Mouse (Mus musculus) olfactory bulb, adult 2 months (tissue): Measurements from ENCODE around the gene 1700008O03Rik.

Experiments used
- CTCF ChIP-seq: fragments of 200-500 bp; IDR thresholded peaks from 2 replicates; pipeline ENCODE4 v1.5.1; 2012; ENCODE audit warnings: low read depth, mild to moderate bottlenecking, low read length, moderate library complexity; ENCODE audit not compliant: insufficient read depth
- POLR2A ChIP-seq: fragments of 200-500 bp; IDR thresholded peaks from 2 replicates; pipeline ENCODE4 v1.6.1; 2012; ENCODE audit warnings: mild to moderate bottlenecking, low read depth, low read length, moderate library complexity; ENCODE audit not compliant: insufficient read depth

- TF ChIP-seq POLR2A (no peak), CTCF (no peak)
These were observed 10.9 kb downstream of the 1700008O03Rik start for GRCm38 (mm10) chr7:44374756-44375155.
